Mouse (Mus musculus) embryonic fibroblast, embryonic 13.5 days (primary cell): ENCODE data around the gene Herc6.

Source experiments
- CTCF ChIP-seq: IDR thresholded peaks from 2 replicates; pipeline ENCODE4 v1.5.1; 2011; ENCODE audit warnings: mild to moderate bottlenecking, control low read depth, low read length, moderate library complexity, borderline replicate concordance; ENCODE audit not compliant: insufficient read depth
- POLR2A ChIP-seq: IDR thresholded peaks from 2 replicates; pipeline ENCODE4 v1.6.1; 2011; ENCODE audit warnings: low read depth, mild to moderate bottlenecking, control low read depth, low read length, moderate library complexity

- TF ChIP-seq CTCF (no peak), POLR2A (no peak)
These were observed 9.2 kb upstream of the Herc6 start for GRCm38 (mm10) chr6:57571587-57571986.
